Mouse (Mus musculus): ENCODE data around the gene Specc1. TPM values are rescaled to one million over a fixed set of nuclear protein-coding genes. Genes with fewer than 3 reads are reported as not detected.

The Specc1 gene
- total and polyA plus RNA-seq, 3 experiments = 2.5 to 5.8 TPM; not detected in 1

GRCm38 (mm10) chr11:62215107-62215506, 258.5 kb downstream of the Specc1 start:
- H3K9me3 ChIP-seq (replicated peaks; ENCODE audit: insufficient read depth, low read length) = no peaks in the 10 kb centered on the region
- no peak overlapping the region for H3K4me3 ChIP-seq (ENCODE audit: control insufficient read depth in 1 of 2, insufficient read depth in 1 of 2, low read depth in 2 of 2, low read length in 2 of 2)
- no peaks in the 10 kb centered on the region for H3K27me3 ChIP-seq (ENCODE audit: control insufficient read depth in 1 of 2, insufficient read depth in 2 of 2, low read length in 2 of 2)
- no peak for DNase-seq (ENCODE audit: low read depth, low spot score)
- H3K9ac ChIP-seq (ENCODE audit: control insufficient read depth, low read depth, low read length, poor library complexity, severe bottlenecking) = no peak overlapping the region
- H3K27ac ChIP-seq (ENCODE audit: control insufficient read depth, low read depth, low read length) = no peak overlapping the region
- H3K79me2 ChIP-seq (ENCODE audit: control insufficient read depth, insufficient read depth, low read length, poor library complexity) = no peaks in the 10 kb centered on the region
- TF ChIP-seq CHD1 (IDR thresholded peaks at IDR 0.05; ENCODE audit: low read depth, low read length) = no peak
- TF ChIP-seq USF1 (IDR thresholded peaks at IDR 0.05; ENCODE audit: low read depth, low read length) = no peak
- TF ChIP-seq CTCF (IDR thresholded peaks at IDR 0.05 in 2 of 3, conservative IDR thresholded peaks at IDR 0.05 in 1 of 3; ENCODE audit: control insufficient read depth in 1 of 3, insufficient read depth in 1 of 3, low read depth in 2 of 3, low read length in 3 of 3, poor library complexity in 1 of 3, severe bottlenecking in 1 of 3) = no peak
- no peak for TF ChIP-seq POLR2A (IDR thresholded peaks at IDR 0.05; ENCODE audit: control insufficient read depth in 1 of 2, insufficient read depth in 1 of 2, low read depth in 1 of 2, low read length in 2 of 2, poor library complexity in 1 of 2)
- no peak for TF ChIP-seq NRF1 (IDR thresholded peaks at IDR 0.05; ENCODE audit: insufficient read depth, low read depth, low read length, poor library complexity, severe bottlenecking)
- no peaks in the 10 kb centered on the region for H3K36me3 ChIP-seq (ENCODE audit: control insufficient read depth in 1 of 2, insufficient read depth in 2 of 2, low read length in 2 of 2)
- H3K4me1 ChIP-seq (ENCODE audit: control insufficient read depth in 1 of 2, insufficient read depth in 2 of 2, low read length in 2 of 2) = peaks cover 0 to 3% of the 10 kb centered on the region in 2 experiments; a peak in 2 of 4 replicates

- Histone ChIP-seq H3K9ac (ENCODE audit: control insufficient read depth, low read depth, low read length, poor library complexity, severe bottlenecking) (no peak overlapping the region), H3K9me3 (replicated peaks; ENCODE audit: insufficient read depth, low read length) (no peaks in the 10 kb centered on the region), H3K4me3 (ENCODE audit: control insufficient read depth in 1 of 2, insufficient read depth in 1 of 2, low read depth in 2 of 2, low read length in 2 of 2) (no peak overlapping the region), H3K27ac (ENCODE audit: control insufficient read depth, low read depth, low read length) (no peak overlapping the region), H3K27me3 (ENCODE audit: control insufficient read depth in 1 of 2, insufficient read depth in 2 of 2, low read length in 2 of 2) (no peaks in the 10 kb centered on the region), H3K36me3 (ENCODE audit: control insufficient read depth in 1 of 2, insufficient read depth in 2 of 2, low read length in 2 of 2) (no peaks in the 10 kb centered on the region), H3K4me1 (ENCODE audit: control insufficient read depth in 1 of 2, insufficient read depth in 2 of 2, low read length in 2 of 2) (peaks cover 0 to 3% of the 10 kb centered on the region in 2 experiments; a peak in 2 of 4 replicates), H3K79me2 (ENCODE audit: control insufficient read depth, insufficient read depth, low read length, poor library complexity) (no peaks in the 10 kb centered on the region)
- TF ChIP-seq RCOR1 (IDR thresholded peaks at IDR 0.05; ENCODE audit: low read depth, low read length) = no peak
- TF ChIP-seq ZMIZ1 (IDR thresholded peaks at IDR 0.05; ENCODE audit: low read depth, low read length) = no peak
- no peak for TF ChIP-seq NRF1 (IDR thresholded peaks at IDR 0.05; ENCODE audit: insufficient read depth, low read depth, low read length, poor library complexity, severe bottlenecking)
- no peak for TF ChIP-seq USF1 (IDR thresholded peaks at IDR 0.05; ENCODE audit: low read depth, low read length)
- DNase-seq (ENCODE audit: low read depth, low spot score) = no peak
These were observed 261.2 kb downstream of the Specc1 start for GRCm38 (mm10) chr11:62217751-62218150.

- H3K36me3 ChIP-seq (ENCODE audit: control insufficient read depth in 1 of 2, insufficient read depth in 2 of 2, low read length in 2 of 2) = 0 out of 4 replicates have a peak, but pooled peaks cover 0 to 2% of the 10 kb centered on the region in 2 experiments
- TF ChIP-seq E2F4 (IDR thresholded peaks at IDR 0.05; ENCODE audit: borderline replicate concordance, low read depth, low read length) = no peak
- no peak for TF ChIP-seq ETS1 (IDR thresholded peaks at IDR 0.05; ENCODE audit: low read depth, low read length)
- no peak overlapping the region for H3K4me3 ChIP-seq (ENCODE audit: control insufficient read depth in 1 of 2, insufficient read depth in 1 of 2, low read depth in 2 of 2, low read length in 2 of 2)
- H3K9ac ChIP-seq (ENCODE audit: control insufficient read depth, low read depth, low read length, poor library complexity, severe bottlenecking) = no peak overlapping the region
- H3K9me3 ChIP-seq (replicated peaks; ENCODE audit: insufficient read depth, low read length) = no peaks in the 10 kb centered on the region
- no peak for DNase-seq (ENCODE audit: low read depth, low spot score)
- no peak overlapping the region for H3K27ac ChIP-seq (ENCODE audit: control insufficient read depth, low read depth, low read length)
- no peaks in the 10 kb centered on the region for H3K27me3 ChIP-seq (ENCODE audit: control insufficient read depth in 1 of 2, insufficient read depth in 2 of 2, low read length in 2 of 2)
- no peaks in the 10 kb centered on the region for H3K79me2 ChIP-seq (ENCODE audit: control insufficient read depth, insufficient read depth, low read length, poor library complexity)
- peaks cover 0 to 12% of the 10 kb centered on the region in 2 experiments; a peak in 2 of 4 replicates for H3K4me1 ChIP-seq (ENCODE audit: control insufficient read depth in 1 of 2, insufficient read depth in 2 of 2, low read length in 2 of 2)
These were observed 264.4 kb downstream of the Specc1 start for GRCm38 (mm10) chr11:62220756-62221510.
